Mouse (Mus musculus): ENCODE measurements around the gene Smim6. TPM values are rescaled to one million over a fixed set of nuclear protein-coding genes. Genes with fewer than 3 reads are reported as not detected.

Smim6 gene
- polyA plus RNA-seq, 1 experiment: 1.5 TPM

- no peak for DNase-seq (ENCODE audit: low read depth)
These were observed 11.1 kb upstream of the Smim6 start for GRCm38 (mm10) chr11:115900561-115901337.

GRCm38 (mm10) chr11:115901338-115902161 lies 10.3 kb upstream of the Smim6 start:
- no peak for DNase-seq (ENCODE audit: low read depth)

- no peak for DNase-seq (ENCODE audit: low read depth)
These were observed 9.6 kb upstream of the Smim6 start for GRCm38 (mm10) chr11:115902177-115902576.

- DNase-seq (ENCODE audit: low read depth): no peak
These were observed 9.0 kb upstream of the Smim6 start for GRCm38 (mm10) chr11:115902831-115903230.

GRCm38 (mm10) chr11:115903384-115904230 lies 8.2 kb upstream of the Smim6 start:
- no peak for DNase-seq (ENCODE audit: low read depth)

- DNase-seq (ENCODE audit: low read depth): no peak
These were observed 7.4 kb upstream of the Smim6 start for GRCm38 (mm10) chr11:115904231-115904955.

- DNase-seq (ENCODE audit: low read depth): no peak
These were observed 6.6 kb upstream of the Smim6 start for GRCm38 (mm10) chr11:115904956-115905790.

- DNase-seq (ENCODE audit: low read depth): no peak
These were observed 5.7 kb upstream of the Smim6 start for GRCm38 (mm10) chr11:115906116-115906515.

- DNase-seq (ENCODE audit: low read depth): no peak
These were observed 5.3 kb upstream of the Smim6 start for GRCm38 (mm10) chr11:115906521-115906920.

- no peak for DNase-seq (ENCODE audit: low read depth)
These were observed 669 bp upstream of the Smim6 start for GRCm38 (mm10) chr11:115911134-115911561.

- DNase-seq (ENCODE audit: low read depth): no peak
These were observed 4.8 kb downstream of the Smim6 start for GRCm38 (mm10) chr11:115916579-115916978.

GRCm38 (mm10) chr11:115918637-115919036 lies 6.8 kb downstream of the Smim6 start:
- no peak for DNase-seq (ENCODE audit: low read depth)

GRCm38 (mm10) chr11:115919073-115919472 lies 7.3 kb downstream of the Smim6 start:
- DNase-seq (ENCODE audit: low read depth): no peak

GRCm38 (mm10) chr11:115920110-115920818 lies 8.4 kb downstream of the Smim6 start:
- no peak for DNase-seq (ENCODE audit: low read depth)

- no peak for DNase-seq (ENCODE audit: low read depth)
These were observed 10.2 kb downstream of the Smim6 start for GRCm38 (mm10) chr11:115921986-115922385.

- DNase-seq (ENCODE audit: low read depth): no peak
These were observed 17.2 kb downstream of the Smim6 start for GRCm38 (mm10) chr11:115929031-115929430.

GRCm38 (mm10) chr11:115929818-115930217 lies 18.0 kb downstream of the Smim6 start:
- DNase-seq (ENCODE audit: low read depth): no peak

GRCm38 (mm10) chr11:115931235-115931634 lies 19.4 kb downstream of the Smim6 start:
- DNase-seq (ENCODE audit: low read depth): no peak

GRCm38 (mm10) chr11:115933108-115933746 lies 21.4 kb downstream of the Smim6 start, which contains the start of the genes Sap30bp and Recql5:
Sap30bp (plus strand) TSS chr11:115933282.
Recql5 (minus strand) TSS chr11:115933477.
- no peak for DNase-seq (ENCODE audit: low read depth)

Data from gonadal fat pad, adult 2 months (tissue).